ENCODE assay signal across 10 mouse cellular contexts in the genomic region with DNA sequence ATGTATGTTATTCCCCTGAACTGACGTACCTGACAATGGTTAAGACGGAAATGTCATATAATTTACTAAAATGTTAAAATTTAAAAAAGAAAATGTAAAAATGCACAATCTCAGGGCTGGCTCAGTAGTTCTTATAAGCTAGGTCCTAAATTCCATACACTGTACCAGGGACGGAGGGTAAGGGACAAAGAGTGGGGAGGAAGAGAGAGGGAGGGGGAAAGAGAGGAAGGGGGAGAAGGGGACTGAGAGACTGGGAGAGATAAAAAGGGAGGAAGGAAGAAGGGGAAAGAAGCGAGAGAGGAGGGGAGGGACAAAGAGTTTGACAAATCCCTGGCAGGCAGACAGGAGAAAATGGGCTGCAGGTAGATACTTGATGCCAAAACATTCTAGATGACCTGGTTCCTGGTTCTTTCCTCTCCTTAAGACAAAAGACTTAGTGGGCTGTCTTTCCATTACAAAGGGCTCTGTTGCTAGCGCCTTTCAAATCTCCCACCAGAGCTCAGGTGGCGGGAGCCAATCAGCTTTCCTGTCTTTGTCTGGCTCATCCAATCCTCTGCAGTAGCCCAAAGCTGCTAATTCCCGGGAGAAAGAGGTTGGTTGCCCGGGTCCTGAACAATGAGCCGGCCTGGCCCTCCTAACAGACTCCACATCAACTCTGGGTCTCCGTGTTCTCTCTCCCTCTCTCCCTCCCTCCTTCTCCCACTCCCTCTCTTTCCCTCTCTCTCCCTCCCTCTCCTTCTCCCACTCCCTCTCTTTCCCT.
DNase-seq lines count a peak whose midpoint lies in the region; ATAC-seq and TF ChIP-seq lines count a peak whose summit lies in the region.
"Had no signal": no experiment of that assay in that cellular context is flagged by ENCODE, and none has a peak within 500 bp of the region (broad histone marks: within the 10 kb centered on the region; RNA-seq: fewer than 3 reads in every experiment).

No protein-coding gene starts in this region.

- in situ Hi-C loops in ES-E14 (cut with MboI; ENCODE audit: low sequenced_read_pairs in 2 of 2, unreplicated experiment in 2 of 2) = no loop called here

- DNase-seq in heart, postnatal 25 days (ENCODE audit: low spot score) = no peak
- DNase-seq in ES-E14 (ENCODE audit: low read depth, low spot score) (peak; percentile 83), adipocyte (ENCODE audit: low spot score) (no peak)
- DNase-seq in forebrain, embryonic 11.5 days (ENCODE audit: low spot score) = peak; percentile 91
- DNase-seq in midbrain, embryonic 11.5 days (ENCODE audit: low spot score, missing footprints) = peak; percentile 97
- DNase-seq in spleen, postnatal 14 days (ENCODE audit: low spot score in 2 of 2) = no peak
- no peak for DNase-seq in thymus, postnatal 10 days (ENCODE audit: low spot score in 2 of 2)

- no peaks in the 10 kb centered on the region for H3K9me3 ChIP-seq in heart, embryonic 13.5 days
- no peaks in the 10 kb centered on the region for H3K9me3 ChIP-seq in ES-E14 (ENCODE audit: control insufficient read depth, insufficient read depth, low read depth, low read length)
- no peaks in the 10 kb centered on the region for H3K9me3 ChIP-seq in forebrain, embryonic 11.5 days (ENCODE audit: control insufficient read depth, low read length)
- H3K9me3 ChIP-seq in midbrain, embryonic 11.5 days (ENCODE audit: control insufficient read depth, low read length) = no peaks in the 10 kb centered on the region

- no peak overlapping the region for H3K27ac ChIP-seq in heart, embryonic 13.5 days (replicated peaks)
- peak overlapping the region; percentile 40 for H3K27ac ChIP-seq in ES-E14 (ENCODE audit: insufficient read depth, low read depth, low read length, poor library complexity, severe bottlenecking)
- peak overlapping the region; percentile 95 for H3K27ac ChIP-seq in forebrain, embryonic 11.5 days (ENCODE audit: low read depth, low read length)
- H3K27ac ChIP-seq in midbrain, embryonic 11.5 days (ENCODE audit: low read depth, low read length) = peak overlapping the region; percentile 75
- H3K27ac ChIP-seq: macrophage had no signal

- H3K4me1 ChIP-seq in heart, embryonic 13.5 days = peaks cover 7% of the 10 kb centered on the region; the same call in 1 of the 2 replicates
- H3K4me1 ChIP-seq in ES-E14 (ENCODE audit: control insufficient read depth in 2 of 2, insufficient read depth in 2 of 2, low read length in 2 of 2, poor library complexity in 1 of 2) = peaks cover 2 to 22% of the 10 kb centered on the region in 2 experiments; a peak in 3 of 4 replicates
- H3K4me1 ChIP-seq in forebrain, embryonic 11.5 days (replicated peaks; ENCODE audit: control insufficient read depth, insufficient read depth, low read length) = peaks cover 11% of the 10 kb centered on the region; the same call in 1 of the 2 replicates
- peaks cover 16% of the 10 kb centered on the region for H3K4me1 ChIP-seq in midbrain, embryonic 11.5 days (ENCODE audit: control insufficient read depth, insufficient read depth, low read length)

- 17% methylated on average over 10 of the region's 10 CpGs for WGBS in heart, embryonic 13.5 days
- 12% methylated on average over 10 of the region's 10 CpGs for WGBS in forebrain, embryonic 11.5 days
- WGBS in midbrain, embryonic 11.5 days = 8% methylated on average over 10 of the region's 10 CpGs

- H3K4me3 ChIP-seq in heart, embryonic 13.5 days = peak overlapping the region; percentile 22
- peak overlapping the region; percentile 11 to 14; a peak in 2 of 4 replicates for H3K4me3 ChIP-seq in ES-E14 (ENCODE audit: insufficient read depth in 1 of 2, low read depth in 1 of 2, low read length in 2 of 2, poor library complexity in 1 of 2, severe bottlenecking in 1 of 2)
- H3K4me3 ChIP-seq in forebrain, embryonic 11.5 days (ENCODE audit: low read depth, low read length) = no peak overlapping the region
- H3K4me3 ChIP-seq in midbrain, embryonic 11.5 days (ENCODE audit: low read depth, low read length) = 0 out of 2 replicates have a peak overlapping the region, but pooled peaks have one; percentile 13

- no peaks in the 10 kb centered on the region for H3K36me3 ChIP-seq in heart, embryonic 13.5 days
- H3K36me3 ChIP-seq in ES-E14 (ENCODE audit: control insufficient read depth, insufficient read depth, low read length, poor library complexity, severe bottlenecking) = no peaks in the 10 kb centered on the region
- H3K36me3 ChIP-seq in forebrain, embryonic 11.5 days (ENCODE audit: control insufficient read depth, insufficient read depth, low read length) = no peaks in the 10 kb centered on the region
- H3K36me3 ChIP-seq in midbrain, embryonic 11.5 days (ENCODE audit: control insufficient read depth, insufficient read depth, low read length) = no peaks in the 10 kb centered on the region
- H3K36me3 ChIP-seq: G1E had no signal

- H3K9ac ChIP-seq in heart, embryonic 13.5 days = peak overlapping the region; percentile 61
- H3K9ac ChIP-seq in ES-E14 (ENCODE audit: insufficient read depth, low read depth, low read length, poor library complexity, severe bottlenecking) = no peak overlapping the region
- H3K9ac ChIP-seq in forebrain, embryonic 11.5 days (ENCODE audit: low read length) = peak overlapping the region; percentile 61
- peak overlapping the region; percentile 64 for H3K9ac ChIP-seq in midbrain, embryonic 11.5 days (ENCODE audit: low read length)

- ATAC-seq in heart, embryonic 13.5 days (ENCODE audit: extremely low read depth, insufficient number of reproducible peaks, low FRiP score, low TSS enrichment) = no peak
- ATAC-seq in forebrain, embryonic 11.5 days (replicated peaks; ENCODE audit: low FRiP score) = peak; percentile 96
- peak; percentile 96 for ATAC-seq in midbrain, embryonic 11.5 days (ENCODE audit: low FRiP score)

- peak overlapping the region; percentile 54 for H3K4me2 ChIP-seq in heart, embryonic 13.5 days
- peak overlapping the region; percentile 37 for H3K4me2 ChIP-seq in forebrain, embryonic 11.5 days (ENCODE audit: low read depth, low read length, severe bottlenecking)
- H3K4me2 ChIP-seq in midbrain, embryonic 11.5 days = peak overlapping the region; percentile 45

- intact Hi-C loops in heart, postnatal 25 days (cut with DNase I) = no loop called here

- no peaks in the 10 kb centered on the region for H3K27me3 ChIP-seq in heart, embryonic 13.5 days (replicated peaks)
- no peaks in the 10 kb centered on the region for H3K27me3 ChIP-seq in forebrain, embryonic 11.5 days (ENCODE audit: control insufficient read depth, insufficient read depth, low read length)
- no peaks in the 10 kb centered on the region for H3K27me3 ChIP-seq in midbrain, embryonic 11.5 days (ENCODE audit: control insufficient read depth, insufficient read depth, low read length)

TF ChIP-seq in ES-E14, 5 proteins besides CTCF, POLR2A, EP300 and RAD21:
- TF ChIP-seq CHD2 (IDR thresholded peaks at IDR 0.05; ENCODE audit: low read depth, low read length) (0 out of 2 replicates have a peak, but pooled peaks have one; percentile 63), HCFC1 (IDR thresholded peaks at IDR 0.05; ENCODE audit: borderline replicate concordance, insufficient read depth, low read length) (no peak)

Comparison
In these comparisons a context has a peak if more than half of its experiments do, and no peak if none do; other contexts are left out.
1. DNase-seq: peak in ES-E14 (single experiment), forebrain, embryonic 11.5 days (single experiment) and midbrain, embryonic 11.5 days (single experiment); none in heart, postnatal 25 days (single experiment), spleen, postnatal 14 days (0 of 2), thymus, postnatal 10 days (0 of 2) and adipocyte (single experiment).
2. Peak in every context shown above with its lines, with median percentiles within 50 percentile points of each other: H3K4me2 ChIP-seq.